Mouse (Mus musculus): ENCODE results near the gene Prkar2b. TPM values are rescaled to one million over a fixed set of nuclear protein-coding genes. Genes with fewer than 3 reads are reported as not detected.
A peak's percentile ranks its signal among the peaks of the same experiment; 100 is the strongest.

Prkar2b gene
- polyA plus RNA-seq, 1 experiment from 2014 or later, result 12.7 TPM

GRCm38 (mm10) chr12:31928498-31928897 is 132.6 kb downstream of the Prkar2b start:
- Histone ChIP-seq H3K4me3 (ENCODE audit: low read length) (no peak overlapping the region), H3K4me2 (ENCODE audit: low read depth, low read length) (no peak overlapping the region), H3K9ac (ENCODE audit: low read depth, low read length) (no peak overlapping the region), H3K27ac (ENCODE audit: low read length) (no peak overlapping the region), H3K4me1 (ENCODE audit: control insufficient read depth, insufficient read depth, low read length) (no peaks in the 10 kb centered on the region), H3K27me3 (replicated peaks; ENCODE audit: control insufficient read depth, insufficient read depth, low read length) (no peaks in the 10 kb centered on the region), H3K9me3 (ENCODE audit: control insufficient read depth, low read length) (no peaks in the 10 kb centered on the region), H3K36me3 (ENCODE audit: control insufficient read depth, insufficient read depth, low read length) (peaks cover 4% of the 10 kb centered on the region; the same call in 1 of the 2 replicates)
- WGBS, result 46% methylated on average over 3 of the region's 3 CpGs
- no peak for ATAC-seq

GRCm38 (mm10) chr12:31926661-31927061 is 134.4 kb downstream of the Prkar2b start:
- no peak overlapping the region for H3K9ac ChIP-seq (ENCODE audit: low read depth, low read length)
- H3K4me1 ChIP-seq (ENCODE audit: control insufficient read depth, insufficient read depth, low read length), result no peaks in the 10 kb centered on the region
- no peak overlapping the region for H3K27ac ChIP-seq (ENCODE audit: low read length)
- H3K9me3 ChIP-seq (ENCODE audit: control insufficient read depth, low read length), result no peaks in the 10 kb centered on the region
- no peak overlapping the region for H3K4me3 ChIP-seq (ENCODE audit: low read length)
- 69% methylated on average over 4 of the region's 4 CpGs for WGBS
- no peak overlapping the region for H3K4me2 ChIP-seq (ENCODE audit: low read depth, low read length)
- peak; percentile 76 for ATAC-seq
- H3K36me3 ChIP-seq (ENCODE audit: control insufficient read depth, insufficient read depth, low read length), result 0 out of 2 replicates have a peak, but pooled peaks cover 4% of the 10 kb centered on the region
- no peaks in the 10 kb centered on the region for H3K27me3 ChIP-seq (replicated peaks; ENCODE audit: control insufficient read depth, insufficient read depth, low read length)

DNA sequence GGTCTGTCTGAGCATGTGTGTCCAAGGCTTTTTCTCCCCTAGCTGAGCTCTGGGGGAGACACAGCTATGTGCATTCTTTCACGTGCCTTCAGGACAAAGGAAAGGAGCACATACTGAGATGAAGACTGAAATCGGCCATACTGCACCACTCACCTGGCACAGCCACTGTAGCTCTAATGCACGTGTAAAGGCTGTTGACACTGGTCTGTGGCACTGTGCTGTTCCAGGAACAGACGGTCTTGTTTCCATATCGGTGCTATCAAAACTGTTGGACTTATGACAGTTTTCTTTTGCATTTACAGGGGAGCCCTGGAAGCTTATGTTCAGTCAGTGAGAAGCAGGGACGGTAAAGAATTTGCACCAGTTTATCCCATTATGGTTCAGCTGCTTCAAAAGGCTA is 135.8 kb downstream of the Prkar2b start:
- WGBS, result 90% methylated on average over 6 of the region's 6 CpGs

DNA sequence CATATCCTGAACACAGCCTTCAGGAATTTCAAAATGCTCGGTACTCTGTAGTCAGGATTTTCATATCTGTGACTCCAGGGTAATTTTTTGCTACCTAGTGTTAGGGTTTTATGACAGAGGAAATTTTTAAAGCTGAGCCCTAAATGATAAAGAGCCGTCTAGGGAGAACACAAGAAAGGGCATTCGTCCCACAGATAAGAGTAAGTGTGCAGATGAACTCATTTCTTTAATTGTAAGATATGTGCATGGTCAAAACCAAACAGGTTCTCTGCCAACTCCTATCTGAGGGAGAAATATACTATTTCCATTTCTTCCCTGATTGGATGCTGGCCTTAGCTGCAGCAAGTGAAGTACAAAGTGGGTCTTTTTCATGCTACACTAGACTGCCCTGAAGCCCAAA is 137.0 kb downstream of the Prkar2b start:
- no peaks in the 10 kb centered on the region for H3K9me3 ChIP-seq (ENCODE audit: control insufficient read depth, low read length)
- WGBS, result 68% methylated on average over 3 of the region's 3 CpGs
- H3K27ac ChIP-seq (ENCODE audit: low read length), result no peak overlapping the region
- no peaks in the 10 kb centered on the region for H3K27me3 ChIP-seq (replicated peaks; ENCODE audit: control insufficient read depth, insufficient read depth, low read length)
- no peak overlapping the region for H3K9ac ChIP-seq (ENCODE audit: low read depth, low read length)
- ATAC-seq, result no peak
- H3K4me1 ChIP-seq (ENCODE audit: control insufficient read depth, insufficient read depth, low read length), result no peaks in the 10 kb centered on the region
- H3K4me3 ChIP-seq (ENCODE audit: low read length), result no peak overlapping the region
- H3K4me2 ChIP-seq (ENCODE audit: low read depth, low read length), result no peak overlapping the region
- peaks cover 4% of the 10 kb centered on the region; the same call in 1 of the 2 replicates for H3K36me3 ChIP-seq (ENCODE audit: control insufficient read depth, insufficient read depth, low read length)

More for the DNA sequence above, 135.8 kb downstream of the Prkar2b start:
- no peak overlapping the region for H3K4me3 ChIP-seq (ENCODE audit: low read length)
- H3K36me3 ChIP-seq (ENCODE audit: control insufficient read depth, insufficient read depth, low read length), result peaks cover 4% of the 10 kb centered on the region; the same call in 1 of the 2 replicates
- H3K27me3 ChIP-seq (replicated peaks; ENCODE audit: control insufficient read depth, insufficient read depth, low read length), result no peaks in the 10 kb centered on the region
- no peak overlapping the region for H3K9ac ChIP-seq (ENCODE audit: low read depth, low read length)
- no peaks in the 10 kb centered on the region for H3K4me1 ChIP-seq (ENCODE audit: control insufficient read depth, insufficient read depth, low read length)
- H3K4me2 ChIP-seq (ENCODE audit: low read depth, low read length), result no peak overlapping the region
- no peak overlapping the region for H3K27ac ChIP-seq (ENCODE audit: low read length)
- ATAC-seq, result no peak
- no peaks in the 10 kb centered on the region for H3K9me3 ChIP-seq (ENCODE audit: control insufficient read depth, low read length)

- H3K9me3 ChIP-seq (ENCODE audit: control insufficient read depth, low read length), result no peaks in the 10 kb centered on the region
- ATAC-seq, result peak; percentile 39; the same call in 1 of the 2 replicates
- no peak overlapping the region for H3K4me3 ChIP-seq (ENCODE audit: low read length)
- no peak overlapping the region for H3K4me2 ChIP-seq (ENCODE audit: low read depth, low read length)
- H3K4me1 ChIP-seq (ENCODE audit: control insufficient read depth, insufficient read depth, low read length), result no peaks in the 10 kb centered on the region
- 80% methylated on average over 18 of the region's 18 CpGs for WGBS
- H3K36me3 ChIP-seq (ENCODE audit: control insufficient read depth, insufficient read depth, low read length), result peaks cover 4% of the 10 kb centered on the region; the same call in 1 of the 2 replicates
- no peaks in the 10 kb centered on the region for H3K27me3 ChIP-seq (replicated peaks; ENCODE audit: control insufficient read depth, insufficient read depth, low read length)
- no peak overlapping the region for H3K9ac ChIP-seq (ENCODE audit: low read depth, low read length)
- no peak overlapping the region for H3K27ac ChIP-seq (ENCODE audit: low read length)
Observed at GRCm38 (mm10) chr12:31920464-31921405, 140.4 kb downstream of the Prkar2b start.

GRCm38 (mm10) chr12:31917245-31917644 is 143.9 kb downstream of the Prkar2b start:
- no peaks in the 10 kb centered on the region for H3K27me3 ChIP-seq (replicated peaks; ENCODE audit: control insufficient read depth, insufficient read depth, low read length)
- H3K9ac ChIP-seq (ENCODE audit: low read depth, low read length), result no peak overlapping the region
- ATAC-seq, result 0 out of 2 replicates have a peak, but pooled peaks have one; percentile 52
- H3K9me3 ChIP-seq (ENCODE audit: control insufficient read depth, low read length), result no peaks in the 10 kb centered on the region
- H3K27ac ChIP-seq (ENCODE audit: low read length), result no peak overlapping the region
- no peaks in the 10 kb centered on the region for H3K4me1 ChIP-seq (ENCODE audit: control insufficient read depth, insufficient read depth, low read length)
- WGBS, result 82% methylated on average over 5 of the region's 5 CpGs
- no peak overlapping the region for H3K4me2 ChIP-seq (ENCODE audit: low read depth, low read length)
- H3K36me3 ChIP-seq (ENCODE audit: control insufficient read depth, insufficient read depth, low read length), result no peaks in the 10 kb centered on the region; the same call in 1 of the 2 replicates
- no peak overlapping the region for H3K4me3 ChIP-seq (ENCODE audit: low read length)

DNA sequence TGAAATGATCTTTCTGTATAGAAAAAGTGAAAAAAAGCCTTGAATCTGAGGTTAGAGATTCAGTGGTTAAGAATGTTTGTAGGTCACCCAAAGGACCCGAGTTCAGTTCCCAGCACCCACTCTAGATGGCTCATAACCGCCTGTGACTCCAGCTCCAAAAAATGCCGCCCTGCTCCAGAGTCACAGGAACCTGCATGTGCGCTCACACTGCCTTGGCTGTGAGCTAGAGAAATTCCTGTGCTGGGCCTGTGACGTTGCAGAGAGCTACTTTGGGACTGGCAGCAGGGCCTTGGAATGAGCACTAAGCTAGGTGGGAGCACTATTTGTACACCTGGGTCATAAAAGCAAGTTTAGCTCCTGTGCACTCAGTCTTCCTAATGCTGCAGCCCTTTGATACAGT is 144.4 kb downstream of the Prkar2b start:
- Histone ChIP-seq H3K36me3 (ENCODE audit: control insufficient read depth, insufficient read depth, low read length) (no peaks in the 10 kb centered on the region; the same call in 1 of the 2 replicates), H3K4me2 (ENCODE audit: low read depth, low read length) (no peak overlapping the region), H3K4me1 (ENCODE audit: control insufficient read depth, insufficient read depth, low read length) (no peaks in the 10 kb centered on the region), H3K9ac (ENCODE audit: low read depth, low read length) (no peak overlapping the region), H3K27me3 (replicated peaks; ENCODE audit: control insufficient read depth, insufficient read depth, low read length) (no peaks in the 10 kb centered on the region), H3K4me3 (ENCODE audit: low read length) (no peak overlapping the region), H3K9me3 (ENCODE audit: control insufficient read depth, low read length) (no peaks in the 10 kb centered on the region), H3K27ac (ENCODE audit: low read length) (no peak overlapping the region)
- no peak for ATAC-seq
- WGBS, result 92% methylated on average over 5 of the region's 5 CpGs

DNA sequence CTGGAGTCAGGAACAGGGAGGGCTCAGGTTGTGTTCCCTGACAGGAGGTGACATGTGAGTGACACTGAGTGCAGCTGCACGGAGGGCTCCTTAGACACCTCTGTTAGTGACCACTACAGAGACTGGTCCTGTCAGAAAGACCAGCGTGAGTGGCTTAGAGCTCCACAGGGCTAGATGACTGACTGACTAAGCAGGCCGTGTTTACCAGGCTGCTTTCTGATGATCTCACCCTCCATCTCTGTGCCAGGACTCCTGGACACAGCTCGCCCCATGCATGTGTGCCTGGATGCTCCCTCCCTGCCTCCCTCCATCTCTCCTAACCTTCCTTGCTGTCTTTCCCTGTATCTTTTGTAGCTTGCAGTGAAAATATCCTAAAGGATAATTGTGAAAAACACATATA is 147.5 kb downstream of the Prkar2b start:
- Histone ChIP-seq H3K36me3 (ENCODE audit: control insufficient read depth, insufficient read depth, low read length) (no peaks in the 10 kb centered on the region), H3K9ac (ENCODE audit: low read depth, low read length) (no peak overlapping the region), H3K4me2 (ENCODE audit: low read depth, low read length) (no peak overlapping the region), H3K4me3 (ENCODE audit: low read length) (no peak overlapping the region), H3K4me1 (ENCODE audit: control insufficient read depth, insufficient read depth, low read length) (no peaks in the 10 kb centered on the region), H3K27ac (ENCODE audit: low read length) (no peak overlapping the region), H3K9me3 (ENCODE audit: control insufficient read depth, low read length) (no peaks in the 10 kb centered on the region), H3K27me3 (replicated peaks; ENCODE audit: control insufficient read depth, insufficient read depth, low read length) (no peaks in the 10 kb centered on the region)
- peak; percentile 40; the same call in 1 of the 2 replicates for ATAC-seq
- 63% methylated on average over 4 of the region's 4 CpGs for WGBS

- H3K9me3 ChIP-seq (ENCODE audit: control insufficient read depth, low read length), result no peaks in the 10 kb centered on the region
- no peak overlapping the region for H3K27ac ChIP-seq (ENCODE audit: low read length)
- no peak overlapping the region for H3K4me3 ChIP-seq (ENCODE audit: low read length)
- no peak for ATAC-seq
- no peak overlapping the region for H3K4me2 ChIP-seq (ENCODE audit: low read depth, low read length)
- no peak overlapping the region for H3K9ac ChIP-seq (ENCODE audit: low read depth, low read length)
- 80% methylated on average over 6 of the region's 6 CpGs for WGBS
- no peaks in the 10 kb centered on the region for H3K27me3 ChIP-seq (replicated peaks; ENCODE audit: control insufficient read depth, insufficient read depth, low read length)
- H3K36me3 ChIP-seq (ENCODE audit: control insufficient read depth, insufficient read depth, low read length), result no peaks in the 10 kb centered on the region
- H3K4me1 ChIP-seq (ENCODE audit: control insufficient read depth, insufficient read depth, low read length), result no peaks in the 10 kb centered on the region
Observed at GRCm38 (mm10) chr12:31912966-31913551, 148.0 kb downstream of the Prkar2b start.

All from intestine, embryonic 16.5 days (tissue).